Mouse (Mus musculus) fat pad, adult 2 months (tissue): ENCODE results near the gene Arf3.

Experiments
- DNase-seq: peaks from one replicate; pipeline ENCODE4 v3.0.0-alpha.2; 2011; ENCODE audit warnings: low read depth, low spot score; ENCODE audit errors: extremely low read depth

The Arf3 gene

DNA sequence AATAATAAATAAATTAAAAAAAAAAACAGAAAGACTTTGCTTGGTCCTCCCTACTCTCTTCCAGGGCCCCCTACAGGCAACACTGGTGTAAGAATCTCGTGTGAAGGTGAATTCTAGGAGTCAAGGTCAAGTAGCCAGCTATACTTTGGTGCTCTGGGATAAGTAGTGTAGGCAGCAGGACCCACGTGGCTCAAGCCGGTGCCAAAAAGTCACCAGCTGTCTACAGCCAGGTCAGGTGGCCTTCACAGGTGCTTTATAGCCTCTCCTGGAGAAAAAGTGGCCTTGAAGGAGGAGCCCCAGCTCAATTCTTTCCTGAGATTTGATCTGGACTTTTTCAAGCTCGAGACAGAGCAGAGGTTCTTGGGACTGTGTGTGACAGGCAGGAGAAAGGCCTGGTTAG is 36.9 kb downstream of the Arf3 start:
- DNase-seq, result no peak

DNA sequence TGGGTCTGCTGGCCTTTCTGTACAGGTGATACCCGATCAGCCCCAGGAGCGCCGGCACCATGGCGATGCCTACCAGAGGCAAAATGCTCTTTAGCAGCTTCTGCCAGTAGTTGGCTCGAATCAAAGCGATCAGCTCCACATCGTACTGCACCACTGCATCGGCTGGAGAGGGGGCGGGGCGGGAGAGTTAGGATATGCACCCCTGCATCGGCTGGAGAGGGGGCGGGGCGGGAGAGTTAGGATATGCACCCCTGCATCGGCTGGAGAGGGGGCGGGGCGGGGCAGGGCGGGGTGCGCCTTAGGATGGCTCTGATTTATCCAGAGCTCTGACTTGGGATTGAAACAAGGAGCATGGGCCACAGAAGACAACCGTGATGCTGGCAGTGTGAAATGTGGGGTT is 38.6 kb downstream of the Arf3 start:
- no peak for DNase-seq

DNA sequence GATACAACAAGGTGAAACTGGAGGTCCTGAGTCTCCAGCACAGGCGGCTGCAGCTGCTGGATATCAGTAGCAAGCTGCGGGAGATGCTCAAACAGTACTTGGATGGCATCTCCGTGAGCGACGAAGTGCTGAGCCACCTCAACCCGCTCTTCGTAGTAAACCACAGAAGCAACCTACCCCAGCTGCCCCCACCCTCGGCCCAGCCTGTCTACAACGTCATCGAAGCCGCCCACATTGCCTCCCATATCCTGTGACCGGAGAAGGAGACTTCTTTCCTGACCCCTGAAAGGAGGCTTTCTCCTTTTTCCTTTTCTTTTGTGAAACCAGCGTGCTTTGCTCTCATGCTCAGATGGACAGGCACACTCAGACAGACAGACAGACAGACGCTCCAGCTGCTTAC is 40.2 kb downstream of the Arf3 start:
- DNase-seq, result no peak

DNA sequence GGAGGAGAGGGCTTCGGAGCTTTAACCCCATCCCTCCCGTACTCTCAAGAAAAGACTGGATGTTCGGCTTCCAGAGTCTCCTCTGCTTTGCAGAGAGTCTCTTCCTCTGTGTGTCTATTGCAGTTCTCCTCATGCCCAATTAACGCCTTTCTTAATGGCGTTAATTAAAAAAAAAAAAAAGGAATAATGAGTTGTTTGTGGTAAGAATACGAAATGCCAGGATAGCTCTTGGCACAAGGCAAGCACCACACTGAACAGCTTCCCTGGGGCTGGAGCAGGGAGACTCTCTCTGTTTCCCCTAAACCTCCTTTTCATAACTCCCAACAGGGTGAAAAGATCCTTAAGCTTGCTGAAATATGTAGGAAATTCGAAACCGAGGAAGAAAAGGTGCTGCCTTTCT is 40.8 kb downstream of the Arf3 start:
- DNase-seq, result no peak

DNA sequence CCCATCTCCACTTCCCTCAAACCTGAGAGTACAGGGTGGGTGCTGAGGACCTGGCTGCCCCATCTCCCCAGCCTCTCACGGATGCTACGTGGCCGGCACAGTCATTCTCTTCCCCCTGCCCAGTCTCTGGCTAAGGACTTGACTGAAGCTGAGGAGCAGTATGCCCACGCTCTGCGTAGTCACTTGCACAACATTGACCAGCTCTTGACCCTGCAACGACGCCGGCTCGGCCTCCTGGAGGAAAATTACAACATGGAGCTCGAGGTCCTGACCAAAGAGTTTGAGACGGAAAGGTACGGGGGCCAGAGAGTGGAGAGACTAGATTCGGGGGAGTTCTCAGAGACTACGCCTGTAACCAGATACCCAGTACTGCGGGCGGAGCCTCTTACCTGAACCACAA is 45.7 kb downstream of the Arf3 start:
- DNase-seq, result no peak

DNA sequence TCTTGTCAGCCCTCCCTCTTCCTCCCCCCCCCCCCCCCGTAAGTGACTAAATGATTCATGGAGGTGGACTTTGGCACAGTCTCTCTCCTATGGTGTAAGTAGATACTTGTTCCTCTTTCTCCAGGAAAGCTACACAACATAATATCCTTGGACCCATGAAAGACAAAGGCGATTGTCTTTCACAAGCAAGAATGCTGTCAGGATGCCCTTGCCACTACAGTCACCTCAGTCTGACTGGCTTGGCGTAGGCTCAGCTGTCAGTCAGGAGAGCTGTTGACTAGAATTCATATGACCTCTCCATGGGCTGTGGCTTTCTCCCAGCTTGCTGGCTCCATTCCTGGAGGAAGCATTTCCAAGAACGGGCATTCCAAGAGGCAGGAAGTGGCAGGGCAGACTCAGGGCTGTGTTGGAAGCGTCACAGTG is 48.8 kb downstream of the Arf3 start:
- DNase-seq, result peak; percentile 19

DNA sequence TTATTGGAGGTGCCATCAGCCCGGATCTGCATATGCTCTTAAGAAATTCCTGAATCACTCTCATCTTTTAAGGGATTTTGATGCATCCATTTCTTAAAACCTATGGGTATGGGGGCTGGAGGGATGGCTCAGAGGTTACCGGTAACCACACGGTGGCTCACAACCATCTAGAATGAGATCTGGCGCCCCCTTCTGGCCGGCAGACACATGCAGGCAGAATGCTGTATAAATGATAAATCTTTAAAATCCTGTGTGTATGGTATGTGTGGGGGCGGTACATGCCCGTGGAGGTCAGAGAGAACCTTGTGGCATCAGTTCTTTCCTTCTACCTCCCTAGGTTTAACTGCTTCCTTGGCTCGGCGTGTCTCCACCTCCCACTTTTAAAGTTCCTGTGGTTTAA is 52.6 kb downstream of the Arf3 start:
- no peak for DNase-seq

DNA sequence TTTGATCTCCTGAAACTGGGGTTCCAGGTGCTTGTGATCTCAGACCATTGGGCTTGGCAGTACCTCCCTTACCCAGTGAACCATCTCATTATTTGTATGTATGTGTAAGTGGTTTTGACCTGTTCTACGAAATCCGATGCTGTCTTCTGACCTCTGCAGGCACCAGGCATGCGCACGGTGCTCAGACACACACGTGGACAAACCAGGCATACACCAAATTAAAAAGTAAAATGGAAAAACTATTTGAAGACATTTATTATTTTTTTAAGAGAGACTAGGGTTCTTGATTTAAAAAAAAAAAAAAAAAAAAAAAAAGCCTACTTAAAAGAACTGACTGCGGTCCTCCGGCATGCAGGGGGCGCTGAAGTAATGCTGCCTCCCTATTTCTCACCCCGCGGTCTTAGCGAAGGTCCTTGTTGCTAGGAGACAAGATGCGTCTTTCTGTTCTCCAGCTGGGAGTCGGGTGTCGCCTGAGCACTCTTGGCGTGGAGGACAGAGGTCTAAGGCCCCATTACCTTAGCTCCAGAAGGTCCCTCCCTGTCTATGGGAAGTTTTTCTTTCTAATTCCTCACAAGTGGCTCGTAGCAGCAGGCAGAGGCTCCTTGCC is 55.1 kb downstream of the Arf3 start, which contains the start of gene Ccdc65:
Gene Ccdc65 (plus strand): TSS at position 442 of the 607 bp plus-strand sequence.
- no peak for DNase-seq

DNA sequence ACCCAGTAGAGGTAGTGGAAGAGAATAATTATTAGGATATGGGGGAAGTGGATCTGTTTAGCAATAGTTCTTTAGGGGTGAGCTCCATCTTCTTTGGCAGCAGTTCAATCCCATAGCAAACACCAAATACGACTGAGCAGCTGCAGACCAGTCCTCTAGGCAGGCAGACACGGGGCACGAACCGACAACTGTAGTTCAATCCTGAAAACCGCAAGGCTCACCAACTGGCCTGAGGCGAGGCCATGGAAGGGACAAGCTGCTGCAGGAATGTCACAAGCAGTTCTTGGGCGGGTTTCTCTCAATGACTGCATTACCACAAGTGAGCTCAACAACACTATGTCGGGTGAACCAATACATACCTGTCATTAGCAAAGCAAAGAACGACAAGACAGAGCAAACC is 58.7 kb downstream of the Arf3 start:
- DNase-seq, result no peak

DNA sequence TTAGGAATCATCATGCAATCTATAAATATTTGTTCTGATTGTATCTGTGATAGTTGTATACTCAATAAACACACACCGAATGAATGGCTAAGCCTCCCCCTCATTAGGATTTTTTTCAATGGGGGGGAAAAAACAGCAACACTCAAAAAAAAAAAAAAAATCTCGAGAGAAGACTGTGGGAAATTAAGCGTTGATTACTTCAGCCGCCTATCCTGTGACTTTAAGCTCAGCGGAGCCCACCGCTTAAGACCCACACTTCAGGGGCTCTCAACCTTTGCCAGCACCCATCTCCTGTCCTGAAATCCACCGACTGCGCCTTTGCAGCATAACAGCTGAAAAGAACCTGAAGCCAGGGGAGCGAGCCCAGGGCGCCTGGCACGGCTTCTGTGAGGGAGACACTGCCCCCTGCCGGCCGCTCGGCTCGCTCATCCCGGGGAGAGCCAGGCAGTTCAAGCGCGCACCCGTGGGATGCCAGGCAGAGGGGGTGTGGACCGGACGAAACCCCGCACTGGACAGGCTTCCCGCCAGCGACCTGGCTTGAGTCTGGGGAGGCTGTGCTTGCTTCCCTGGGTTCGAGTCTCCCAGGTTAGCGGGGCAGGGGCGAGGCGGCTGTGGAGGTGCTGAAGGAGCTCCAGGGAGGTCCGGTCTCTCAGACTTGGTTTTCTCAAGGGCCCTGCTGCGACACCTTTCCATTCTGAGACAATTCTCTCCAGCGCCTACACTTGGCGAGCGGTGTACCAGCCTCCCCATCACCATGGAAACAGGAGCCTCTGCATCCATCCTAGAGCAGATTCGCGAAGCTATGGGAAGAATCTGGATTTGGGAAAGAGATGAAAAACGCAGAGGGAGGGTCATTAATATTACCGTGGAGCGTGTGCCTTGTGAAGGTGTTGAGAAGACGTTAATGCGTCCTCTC is 63.6 kb downstream of the Arf3 start:
- DNase-seq, result no peak

DNA sequence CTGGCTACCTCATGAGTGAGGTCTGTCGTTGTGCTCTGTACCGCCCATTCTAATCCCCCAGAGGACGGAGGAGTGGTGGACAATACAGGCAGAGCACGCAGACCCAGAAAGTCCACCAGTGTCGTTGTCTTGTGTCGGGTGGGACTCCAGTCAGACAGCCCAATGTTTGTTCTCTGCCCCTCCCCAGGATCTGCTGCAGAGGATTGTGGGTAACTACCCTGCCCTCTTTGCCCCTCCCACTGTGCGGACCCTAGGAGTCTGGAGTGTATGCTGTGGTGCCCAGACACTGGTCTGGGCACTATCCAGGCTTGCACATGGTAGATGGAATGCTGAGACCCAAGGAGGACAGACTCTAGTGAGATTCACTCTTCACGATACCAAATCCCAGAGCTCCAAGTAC is 66.8 kb downstream of the Arf3 start:
- DNase-seq, result no peak

DNA sequence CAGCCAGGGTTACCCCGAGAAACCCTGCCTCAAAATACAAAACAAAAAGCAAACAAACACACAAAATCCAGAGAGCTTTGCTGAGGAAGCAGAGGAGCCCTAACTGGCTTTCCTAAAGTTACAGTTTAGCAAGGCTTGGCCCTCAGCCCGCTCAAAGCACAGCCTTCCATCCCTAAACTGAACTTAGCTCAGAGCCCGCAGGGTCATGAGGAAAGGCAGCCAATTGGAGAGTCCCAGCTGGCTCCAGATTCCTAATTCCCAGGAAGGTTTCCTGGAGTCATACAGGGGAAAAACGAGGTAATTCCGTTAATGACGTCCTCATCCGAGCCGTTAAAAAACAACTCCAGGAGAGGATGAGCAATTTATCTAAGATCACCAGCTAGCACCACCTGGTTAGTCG is 67.3 kb downstream of the Arf3 start:
- DNase-seq, result no peak

DNA sequence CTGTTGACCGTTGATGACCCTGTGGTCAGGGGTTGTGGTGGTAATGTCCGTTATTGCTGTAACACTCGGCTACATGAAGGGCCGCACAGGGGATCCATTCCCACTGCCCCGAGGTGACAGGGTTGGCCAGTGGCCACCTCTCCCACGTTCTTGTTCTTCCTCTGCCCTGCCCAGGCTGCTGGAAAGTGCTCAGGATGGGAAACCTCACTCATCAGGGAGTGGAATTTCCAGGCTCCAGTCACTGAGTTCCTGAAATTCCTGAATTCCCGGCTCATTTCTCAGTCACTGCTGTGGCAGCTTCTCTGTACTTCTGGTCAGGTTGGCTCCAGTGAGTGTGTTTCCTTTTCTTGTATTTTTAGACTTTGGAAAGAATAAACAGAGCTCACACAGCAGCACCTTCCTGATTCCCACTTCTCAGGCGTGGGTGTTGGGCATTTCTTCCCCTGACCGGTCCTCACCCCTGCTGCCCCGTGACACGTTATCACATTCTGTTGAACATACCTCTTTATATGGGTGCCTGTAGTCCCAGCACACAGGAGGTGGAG is 70.8 kb downstream of the Arf3 start:
- DNase-seq, result no peak

DNA sequence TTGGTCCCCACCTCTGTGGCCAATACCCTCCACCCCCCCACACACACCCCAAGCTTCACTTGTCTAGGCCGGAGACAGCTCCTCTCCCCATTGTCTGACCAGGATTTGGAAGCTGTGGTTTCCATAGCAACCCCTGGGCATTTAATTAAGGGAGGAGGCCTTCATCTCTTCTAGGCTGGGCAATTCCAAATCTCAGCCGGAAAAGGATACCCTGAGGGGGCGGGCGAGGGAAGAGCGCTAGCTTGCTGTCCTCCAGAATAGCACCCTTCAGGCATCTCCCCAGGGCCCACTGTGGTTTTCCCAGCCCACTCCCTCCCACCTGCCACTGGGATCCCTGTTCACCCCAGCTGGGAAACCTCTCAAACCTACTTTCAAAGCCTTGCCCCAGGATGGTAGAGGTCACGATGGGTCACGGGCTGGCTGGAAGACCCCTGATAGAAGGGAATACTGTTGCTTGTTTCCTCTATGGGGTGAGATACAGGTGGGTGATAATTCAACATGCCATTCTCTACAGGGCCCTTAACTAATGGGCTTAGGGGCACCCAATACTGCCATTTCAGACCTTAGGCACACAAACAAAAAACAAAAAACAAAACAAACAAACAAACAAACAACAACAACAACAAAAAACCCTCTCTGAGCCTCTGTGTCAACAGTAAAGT is 71.4 kb downstream of the Arf3 start:
- DNase-seq, result no peak

DNA sequence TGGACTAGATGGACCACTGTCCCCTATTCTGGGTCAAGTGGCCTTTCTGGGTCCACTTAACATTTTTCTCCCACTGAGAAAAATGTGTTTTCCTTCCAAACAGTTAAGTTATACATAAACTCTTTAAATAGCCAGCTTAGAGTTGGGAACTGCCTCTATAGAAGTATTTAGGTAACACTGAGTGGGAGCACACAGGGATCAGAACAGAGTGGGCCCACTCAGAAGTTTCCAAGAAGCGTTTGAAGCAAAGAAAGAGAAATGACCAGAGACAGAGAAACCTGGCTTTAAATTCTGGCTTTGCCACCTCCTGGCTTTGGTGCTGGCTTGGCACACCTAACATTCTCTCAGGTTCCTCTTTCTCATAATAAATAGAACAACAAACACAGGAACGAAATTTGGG is 73.3 kb downstream of the Arf3 start:
- DNase-seq, result no peak
